Mouse (Mus musculus) left cerebral cortex, adult 8-10 months (tissue): ENCODE data around the gene Ncbp1. TPM values are rescaled to one million over a fixed set of nuclear protein-coding genes. Genes with fewer than 3 reads are reported as not detected.
"Not testable (repeated sequence)": the region's sequence is repeated elsewhere in the genome, so short reads cannot be mapped to it uniquely, and the experiment has no call there.

ENCODE experiments used
- DNase-seq, 2 experiments: peaks; one replicate each; pipeline ENCODE4 v3.0.0; 2022; ENCODE audit warnings: low spot score in 2 of 2
- total RNA-seq, 4 experiments: library from RNA; stranded (reverse); gene quantifications; 2 replicates each; pipeline ENCODE4 v1.2.4; 2022

Ncbp1 gene
- total RNA-seq, 4 experiments from 2014 or later, result 41.2 to 45.9 (median 45.1) TPM

GRCm38 (mm10) chr4:46126541-46126940, 11.9 kb upstream of the Ncbp1 start:
- peak; percentile 54 to 70 for DNase-seq

GRCm38 (mm10) chr4:46129311-46130004, 9.0 kb upstream of the Ncbp1 start:
- no peak for DNase-seq

- DNase-seq, result no peak
Observed at GRCm38 (mm10) chr4:46130221-46130620, 8.2 kb upstream of the Ncbp1 start.

- no peak for DNase-seq
Observed at GRCm38 (mm10) chr4:46131791-46132190, 6.6 kb upstream of the Ncbp1 start.

- DNase-seq, result no peak
Observed at GRCm38 (mm10) chr4:46137629-46138286, 655 bp upstream of the Ncbp1 start.

GRCm38 (mm10) chr4:46144323-46144722, 5.9 kb downstream of the Ncbp1 start:
- DNase-seq, result no peak

- DNase-seq, result no peak
Observed at GRCm38 (mm10) chr4:46146881-46147280, 8.5 kb downstream of the Ncbp1 start.

GRCm38 (mm10) chr4:46151903-46152544, 13.6 kb downstream of the Ncbp1 start:
- no peak for DNase-seq

GRCm38 (mm10) chr4:46164027-46164426, 25.6 kb downstream of the Ncbp1 start:
- no peak for DNase-seq

GRCm38 (mm10) chr4:46165831-46166230, 27.4 kb downstream of the Ncbp1 start:
- no peak for DNase-seq

- DNase-seq, result no peak
Observed at GRCm38 (mm10) chr4:46171761-46172160, 33.3 kb downstream of the Ncbp1 start.

GRCm38 (mm10) chr4:46176313-46176712, 37.9 kb downstream of the Ncbp1 start:
- no peak for DNase-seq

GRCm38 (mm10) chr4:46177018-46177417, 38.6 kb downstream of the Ncbp1 start:
- DNase-seq, result no peak

GRCm38 (mm10) chr4:46177496-46177895, 39.1 kb downstream of the Ncbp1 start:
- no peak for DNase-seq

GRCm38 (mm10) chr4:46181168-46181567, 42.8 kb downstream of the Ncbp1 start:
- no peak for DNase-seq

- DNase-seq, result no peak
Observed at GRCm38 (mm10) chr4:46182181-46182580, 43.8 kb downstream of the Ncbp1 start.

GRCm38 (mm10) chr4:46185423-46185822, 47.0 kb downstream of the Ncbp1 start:
- no peak for DNase-seq

GRCm38 (mm10) chr4:46185890-46186289, 47.5 kb downstream of the Ncbp1 start:
- DNase-seq, result no peak

- DNase-seq, result no peak
Observed at GRCm38 (mm10) chr4:46186466-46186865, 48.1 kb downstream of the Ncbp1 start.

GRCm38 (mm10) chr4:46192011-46192410, 53.6 kb downstream of the Ncbp1 start:
- DNase-seq, result not testable (repeated sequence)

GRCm38 (mm10) chr4:46195781-46196487, 57.5 kb downstream of the Ncbp1 start, which contains the start of gene Xpa:
Gene Xpa, minus strand, starts transcription at chr4:46196311.
- peak; percentile 82 to 94 for DNase-seq

GRCm38 (mm10) chr4:46196513-46196912, 58.1 kb downstream of the Ncbp1 start:
- peak in 1 of 2 experiments; percentile 36 for DNase-seq
